Mouse (Mus musculus): ENCODE measurements around the gene Ctnnd2. TPM values are rescaled to one million over a fixed set of nuclear protein-coding genes. Genes with fewer than 3 reads are reported as not detected.

Gene Ctnnd2
- polyA plus RNA-seq, 1 experiment from 2014 or later, result 3.8 TPM

DNA sequence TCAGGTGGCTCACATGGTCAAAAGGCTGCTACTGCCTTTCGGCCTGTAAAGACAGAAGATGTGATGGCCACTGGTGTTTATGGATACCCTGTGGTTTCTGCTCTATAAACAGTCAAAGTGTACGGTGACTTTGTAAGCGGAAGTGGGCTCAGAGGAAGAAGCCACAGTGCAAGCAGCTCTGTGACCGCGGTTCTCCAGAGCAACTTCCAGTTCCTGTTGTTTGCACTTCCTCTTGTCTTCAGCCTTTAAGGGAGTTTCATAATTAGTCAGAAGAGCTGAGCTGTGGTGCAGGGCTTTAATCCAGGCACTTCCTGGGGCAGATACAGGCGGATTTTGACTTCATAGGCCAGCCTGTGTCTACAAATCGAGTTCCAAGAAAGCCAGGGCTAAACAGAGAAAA is 438.2 kb downstream of the Ctnnd2 start:
- no peak overlapping the region for H3K9ac ChIP-seq (ENCODE audit: low read length)
- H3K4me2 ChIP-seq (ENCODE audit: low read length), result no peak overlapping the region
- no peaks in the 10 kb centered on the region for H3K9me3 ChIP-seq (ENCODE audit: control insufficient read depth, low read length)
- no peak for ATAC-seq (replicated peaks; ENCODE audit: low FRiP score, low TSS enrichment, low read depth)
- H3K27ac ChIP-seq (ENCODE audit: low read depth), result no peak overlapping the region
- no peaks in the 10 kb centered on the region for H3K4me1 ChIP-seq (replicated peaks; ENCODE audit: control insufficient read depth, insufficient read depth, low read length)
- H3K27me3 ChIP-seq (replicated peaks; ENCODE audit: control insufficient read depth, insufficient read depth, low read length), result no peaks in the 10 kb centered on the region
- H3K36me3 ChIP-seq (ENCODE audit: control insufficient read depth, insufficient read depth, low read length), result no peaks in the 10 kb centered on the region
- 80% methylated on average over 7 of the region's 7 CpGs for WGBS
- no peak for DNase-seq (ENCODE audit: low spot score)
- H3K4me3 ChIP-seq (ENCODE audit: low read depth, low read length), result no peak overlapping the region

DNA sequence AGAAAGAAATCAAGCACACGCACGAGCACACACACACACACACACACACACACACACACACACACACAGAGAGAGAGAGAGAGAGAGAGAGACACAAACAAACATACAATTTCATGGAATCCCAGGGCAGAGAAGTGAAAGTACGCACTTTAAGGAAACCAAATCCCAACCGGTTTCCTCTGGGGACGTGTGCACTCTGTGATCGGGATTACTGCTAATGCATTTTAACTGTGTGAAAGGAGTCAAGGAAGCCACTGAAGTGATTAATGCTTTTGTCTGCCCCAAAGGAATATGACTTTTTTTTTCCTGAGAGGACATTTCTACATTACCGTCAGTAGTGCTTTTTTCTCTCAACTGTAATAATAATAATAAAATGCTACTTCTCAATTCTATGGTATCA is 443.1 kb downstream of the Ctnnd2 start:
- H3K27ac ChIP-seq (ENCODE audit: low read depth), result no peak overlapping the region
- no peaks in the 10 kb centered on the region for H3K9me3 ChIP-seq (ENCODE audit: control insufficient read depth, low read length)
- DNase-seq (ENCODE audit: low spot score) (no peak), ATAC-seq (replicated peaks; ENCODE audit: low FRiP score, low TSS enrichment, low read depth) (no peak)
- H3K36me3 ChIP-seq (ENCODE audit: control insufficient read depth, insufficient read depth, low read length), result no peaks in the 10 kb centered on the region
- 72% methylated on average over 7 of the region's 7 CpGs for WGBS
- no peak overlapping the region for H3K4me3 ChIP-seq (ENCODE audit: low read depth, low read length)
- H3K9ac ChIP-seq (ENCODE audit: low read length), result no peak overlapping the region
- H3K4me1 ChIP-seq (replicated peaks; ENCODE audit: control insufficient read depth, insufficient read depth, low read length), result no peaks in the 10 kb centered on the region
- no peaks in the 10 kb centered on the region for H3K27me3 ChIP-seq (replicated peaks; ENCODE audit: control insufficient read depth, insufficient read depth, low read length)
- H3K4me2 ChIP-seq (ENCODE audit: low read length), result no peak overlapping the region

DNA sequence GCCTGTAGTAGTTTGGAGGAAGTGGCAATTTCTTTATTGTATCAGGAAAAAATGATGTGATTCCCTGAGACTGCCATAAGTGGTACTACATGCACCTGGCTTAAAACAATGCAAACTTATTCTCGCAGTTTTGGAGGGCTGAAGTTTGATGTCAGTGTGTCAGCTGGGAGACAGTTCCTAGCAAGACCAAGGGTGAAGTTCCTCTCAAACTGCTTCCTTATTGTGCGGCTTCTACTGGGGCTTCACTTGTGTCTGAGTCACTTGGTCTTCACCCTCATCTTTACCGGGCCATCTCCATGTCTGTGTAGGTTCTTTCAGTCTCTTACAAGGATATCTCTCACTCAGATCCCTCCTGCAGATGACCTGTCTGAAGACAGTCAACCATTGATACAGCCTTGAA is 444.5 kb downstream of the Ctnnd2 start:
- Histone ChIP-seq H3K4me3 (ENCODE audit: low read depth, low read length) (no peak overlapping the region), H3K4me1 (replicated peaks; ENCODE audit: control insufficient read depth, insufficient read depth, low read length) (no peaks in the 10 kb centered on the region), H3K9me3 (ENCODE audit: control insufficient read depth, low read length) (no peaks in the 10 kb centered on the region), H3K36me3 (ENCODE audit: control insufficient read depth, insufficient read depth, low read length) (no peaks in the 10 kb centered on the region), H3K27ac (ENCODE audit: low read depth) (no peak overlapping the region), H3K4me2 (ENCODE audit: low read length) (no peak overlapping the region), H3K27me3 (replicated peaks; ENCODE audit: control insufficient read depth, insufficient read depth, low read length) (no peaks in the 10 kb centered on the region), H3K9ac (ENCODE audit: low read length) (no peak overlapping the region)
- 93% methylated on average over 3 of the region's 3 CpGs for WGBS
- DNase-seq (ENCODE audit: low spot score) (no peak), ATAC-seq (replicated peaks; ENCODE audit: low FRiP score, low TSS enrichment, low read depth) (no peak)

DNA sequence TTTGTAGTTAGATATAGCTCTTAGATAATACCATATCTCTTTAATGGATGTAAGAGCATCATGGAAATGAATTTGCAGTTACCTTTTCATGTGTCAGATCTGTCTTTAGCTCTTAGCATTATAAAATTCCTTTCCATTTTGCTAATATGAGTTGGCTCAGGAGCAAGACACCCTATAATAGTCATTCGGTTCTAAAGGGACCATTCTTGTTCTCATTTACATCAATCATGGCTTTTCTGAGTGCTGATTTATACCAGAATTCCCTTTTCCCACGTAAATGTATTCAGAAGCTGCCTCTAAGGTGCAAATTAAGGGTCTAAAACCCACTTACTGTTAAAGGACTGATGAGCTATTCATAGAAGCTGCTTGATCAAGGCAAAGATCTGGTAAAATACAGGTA is 445.5 kb downstream of the Ctnnd2 start:
- DNase-seq (ENCODE audit: low spot score) (no peak), ATAC-seq (replicated peaks; ENCODE audit: low FRiP score, low TSS enrichment, low read depth) (no peak)
- Histone ChIP-seq H3K9me3 (ENCODE audit: control insufficient read depth, low read length) (no peaks in the 10 kb centered on the region), H3K4me3 (ENCODE audit: low read depth, low read length) (no peak overlapping the region), H3K27me3 (replicated peaks; ENCODE audit: control insufficient read depth, insufficient read depth, low read length) (no peaks in the 10 kb centered on the region), H3K36me3 (ENCODE audit: control insufficient read depth, insufficient read depth, low read length) (no peaks in the 10 kb centered on the region), H3K27ac (ENCODE audit: low read depth) (no peak overlapping the region), H3K4me1 (replicated peaks; ENCODE audit: control insufficient read depth, insufficient read depth, low read length) (no peaks in the 10 kb centered on the region), H3K9ac (ENCODE audit: low read length) (no peak overlapping the region), H3K4me2 (ENCODE audit: low read length) (no peak overlapping the region)
- WGBS, result 73% methylated on average over 2 of the region's 2 CpGs

DNA sequence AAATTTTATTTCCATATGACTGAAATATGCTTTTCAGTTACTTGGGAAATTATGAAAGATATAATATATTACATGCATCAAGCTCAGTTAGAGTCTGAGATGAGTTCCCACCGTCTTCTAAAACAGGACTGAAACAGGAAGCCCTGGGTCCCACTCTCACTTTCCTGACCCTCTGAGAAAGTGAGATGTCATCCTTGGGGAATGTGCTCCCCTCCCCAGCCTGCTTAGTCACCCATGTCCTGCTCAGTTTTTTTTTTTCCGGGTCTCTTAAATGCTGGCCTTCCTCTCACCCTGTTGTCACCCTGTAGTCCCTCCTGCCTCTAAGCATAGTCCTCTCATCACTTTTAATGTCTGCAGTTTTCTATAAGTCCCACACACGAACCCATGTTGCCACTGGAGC is 456.1 kb downstream of the Ctnnd2 start:
- no peak for DNase-seq (ENCODE audit: low spot score)
- Histone ChIP-seq H3K9ac (ENCODE audit: low read length) (no peak overlapping the region), H3K36me3 (ENCODE audit: control insufficient read depth, insufficient read depth, low read length) (no peaks in the 10 kb centered on the region), H3K4me2 (ENCODE audit: low read length) (no peak overlapping the region), H3K27ac (ENCODE audit: low read depth) (no peak overlapping the region), H3K4me1 (replicated peaks; ENCODE audit: control insufficient read depth, insufficient read depth, low read length) (no peaks in the 10 kb centered on the region), H3K27me3 (replicated peaks; ENCODE audit: control insufficient read depth, insufficient read depth, low read length) (no peaks in the 10 kb centered on the region), H3K9me3 (ENCODE audit: control insufficient read depth, low read length) (no peaks in the 10 kb centered on the region), H3K4me3 (ENCODE audit: low read depth, low read length) (no peak overlapping the region)
- WGBS, result 42% methylated on average over 3 of the region's 3 CpGs
- no peak for ATAC-seq (replicated peaks; ENCODE audit: low FRiP score, low TSS enrichment, low read depth)

DNA sequence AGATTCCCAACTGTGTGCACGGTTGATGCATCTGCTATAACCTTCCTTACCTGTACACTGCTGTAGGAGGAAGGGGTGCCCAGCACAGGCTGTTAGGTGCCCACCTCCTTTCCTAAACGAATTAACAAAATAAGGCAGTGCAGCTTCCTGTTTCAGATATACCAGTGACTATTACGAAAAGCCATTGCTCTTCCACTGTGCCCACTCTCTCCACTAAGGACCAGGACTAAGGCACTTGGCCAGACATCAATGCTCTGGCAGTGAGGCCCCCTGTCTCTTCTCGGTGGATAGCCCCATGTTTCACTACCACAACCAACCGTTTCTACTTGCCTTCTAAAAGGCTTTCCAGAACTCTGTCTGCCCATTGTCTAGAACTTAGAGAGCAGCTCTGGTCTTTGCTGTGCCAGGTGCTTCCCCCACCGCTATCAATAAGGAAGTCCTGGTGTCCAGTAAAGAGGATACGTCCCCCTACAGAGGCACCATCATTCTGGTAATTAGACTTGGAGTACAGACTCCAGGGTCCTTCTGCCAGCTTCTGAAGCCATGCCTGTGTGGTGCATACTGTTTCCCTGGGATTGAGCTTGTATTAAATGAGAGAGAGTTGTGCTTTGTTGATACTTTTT is 459.8 kb downstream of the Ctnnd2 start:
- H3K9me3 ChIP-seq (ENCODE audit: control insufficient read depth, low read length), result no peaks in the 10 kb centered on the region
- H3K4me1 ChIP-seq (replicated peaks; ENCODE audit: control insufficient read depth, insufficient read depth, low read length), result no peaks in the 10 kb centered on the region
- H3K4me3 ChIP-seq (ENCODE audit: low read depth, low read length), result no peak overlapping the region
- H3K9ac ChIP-seq (ENCODE audit: low read length), result no peak overlapping the region
- no peaks in the 10 kb centered on the region for H3K27me3 ChIP-seq (replicated peaks; ENCODE audit: control insufficient read depth, insufficient read depth, low read length)
- no peak overlapping the region for H3K27ac ChIP-seq (ENCODE audit: low read depth)
- H3K36me3 ChIP-seq (ENCODE audit: control insufficient read depth, insufficient read depth, low read length), result no peaks in the 10 kb centered on the region
- DNase-seq (ENCODE audit: low spot score), result no peak
- no peak for ATAC-seq (replicated peaks; ENCODE audit: low FRiP score, low TSS enrichment, low read depth)
- 83% methylated on average over 7 of the region's 7 CpGs for WGBS
- H3K4me2 ChIP-seq (ENCODE audit: low read length), result no peak overlapping the region

DNA sequence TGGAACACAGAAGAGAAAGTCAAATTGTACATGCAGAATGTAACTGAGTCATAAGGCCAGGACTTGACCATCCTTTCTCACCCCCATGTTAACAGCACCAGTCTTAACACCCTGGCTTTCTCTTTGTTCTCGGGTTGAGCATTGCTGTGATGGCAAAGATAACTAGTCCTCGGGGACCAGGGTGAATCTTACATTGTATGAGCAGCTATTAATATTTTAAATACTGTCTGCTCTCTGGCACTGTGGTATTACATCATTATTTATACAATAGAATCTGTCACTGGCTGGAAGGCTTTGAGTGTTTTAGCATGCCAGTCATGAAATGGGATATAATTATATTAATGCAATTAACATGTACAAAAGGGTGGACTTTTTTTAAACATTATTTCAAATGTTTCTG is 461.5 kb downstream of the Ctnnd2 start:
- WGBS, result 37% methylated on average over 2 of the region's 2 CpGs
- no peak for ATAC-seq (replicated peaks; ENCODE audit: low FRiP score, low TSS enrichment, low read depth)
- no peaks in the 10 kb centered on the region for H3K27me3 ChIP-seq (replicated peaks; ENCODE audit: control insufficient read depth, insufficient read depth, low read length)
- H3K4me2 ChIP-seq (ENCODE audit: low read length), result no peak overlapping the region
- no peak overlapping the region for H3K27ac ChIP-seq (ENCODE audit: low read depth)
- no peaks in the 10 kb centered on the region for H3K36me3 ChIP-seq (ENCODE audit: control insufficient read depth, insufficient read depth, low read length)
- H3K9ac ChIP-seq (ENCODE audit: low read length), result no peak overlapping the region
- no peak overlapping the region for H3K4me3 ChIP-seq (ENCODE audit: low read depth, low read length)
- no peak for DNase-seq (ENCODE audit: low spot score)
- no peaks in the 10 kb centered on the region for H3K9me3 ChIP-seq (ENCODE audit: control insufficient read depth, low read length)
- no peaks in the 10 kb centered on the region for H3K4me1 ChIP-seq (replicated peaks; ENCODE audit: control insufficient read depth, insufficient read depth, low read length)

DNA sequence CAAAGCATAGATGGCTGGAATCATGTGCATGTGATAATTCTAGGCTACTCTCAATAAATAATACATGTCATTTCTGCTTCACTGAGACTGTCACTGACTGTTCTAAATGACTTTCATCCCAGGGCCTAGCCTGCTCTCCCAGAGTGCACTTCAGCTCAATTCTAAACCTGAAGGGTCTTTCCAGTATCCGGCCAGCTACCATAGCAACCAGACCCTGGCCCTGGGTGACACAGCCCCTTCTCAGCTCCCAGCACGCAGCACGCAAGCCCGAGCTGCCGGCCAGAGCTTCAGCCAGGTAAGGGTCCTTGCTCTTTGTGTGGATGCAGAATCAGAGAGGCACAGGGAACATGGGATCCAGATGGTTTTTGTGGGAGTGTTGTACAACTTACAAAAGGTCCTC is 462.1 kb downstream of the Ctnnd2 start:
- Histone ChIP-seq H3K4me2 (ENCODE audit: low read length) (no peak overlapping the region), H3K9me3 (ENCODE audit: control insufficient read depth, low read length) (no peaks in the 10 kb centered on the region), H3K4me3 (ENCODE audit: low read depth, low read length) (no peak overlapping the region), H3K9ac (ENCODE audit: low read length) (no peak overlapping the region), H3K27ac (ENCODE audit: low read depth) (no peak overlapping the region), H3K36me3 (ENCODE audit: control insufficient read depth, insufficient read depth, low read length) (no peaks in the 10 kb centered on the region), H3K27me3 (replicated peaks; ENCODE audit: control insufficient read depth, insufficient read depth, low read length) (no peaks in the 10 kb centered on the region), H3K4me1 (replicated peaks; ENCODE audit: control insufficient read depth, insufficient read depth, low read length) (no peaks in the 10 kb centered on the region)
- no peak for ATAC-seq (replicated peaks; ENCODE audit: low FRiP score, low TSS enrichment, low read depth)
- no peak for DNase-seq (ENCODE audit: low spot score)
- 47% methylated on average over 5 of the region's 5 CpGs for WGBS

DNA sequence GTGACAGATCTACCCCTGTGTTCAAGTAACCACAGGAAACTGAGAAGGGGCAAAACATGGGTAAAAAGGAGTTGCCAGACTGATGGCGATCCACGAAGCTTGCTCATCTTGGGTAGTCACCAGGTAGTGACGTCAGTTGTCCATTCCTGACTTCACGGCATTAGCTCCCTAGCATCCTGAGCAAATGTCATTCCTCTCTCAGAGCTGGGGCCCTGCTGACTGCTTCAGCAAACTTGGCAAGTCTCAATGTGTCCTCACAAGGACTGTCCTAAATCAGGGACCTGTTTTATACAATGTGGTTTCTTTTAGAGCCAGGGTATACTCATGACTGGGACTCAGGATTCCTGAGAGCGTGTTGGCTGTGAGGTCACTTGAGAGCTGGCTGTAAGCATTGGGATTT is 468.3 kb downstream of the Ctnnd2 start:
- Histone ChIP-seq H3K4me2 (ENCODE audit: low read length) (no peak overlapping the region), H3K36me3 (ENCODE audit: control insufficient read depth, insufficient read depth, low read length) (no peaks in the 10 kb centered on the region), H3K4me3 (ENCODE audit: low read depth, low read length) (no peak overlapping the region), H3K9ac (ENCODE audit: low read length) (no peak overlapping the region), H3K27ac (ENCODE audit: low read depth) (no peak overlapping the region), H3K27me3 (replicated peaks; ENCODE audit: control insufficient read depth, insufficient read depth, low read length) (peaks cover 3% of the 10 kb centered on the region; the same call in 1 of the 2 replicates), H3K9me3 (ENCODE audit: control insufficient read depth, low read length) (no peaks in the 10 kb centered on the region), H3K4me1 (replicated peaks; ENCODE audit: control insufficient read depth, insufficient read depth, low read length) (no peaks in the 10 kb centered on the region)
- WGBS, result 92% methylated on average over 5 of the region's 5 CpGs
- no peak for ATAC-seq (replicated peaks; ENCODE audit: low FRiP score, low TSS enrichment, low read depth)
- no peak for DNase-seq (ENCODE audit: low spot score)
